Mouse (Mus musculus) C2C12 (cell line): ENCODE measurements around the gene Asb2. TPM values are rescaled to one million over a fixed set of nuclear protein-coding genes. Genes with fewer than 3 reads are reported as not detected.

Source experiments
- H3K27me3 ChIP-seq: one replicate; pipeline ENCODE4 v1.6.1; 2011; ENCODE audit not compliant: control insufficient read depth, insufficient read depth, insufficient read length
- H3K36me3 ChIP-seq: one replicate; pipeline ENCODE4 v1.6.1; 2011; ENCODE audit not compliant: control insufficient read depth, insufficient read depth
- H3K4me3 ChIP-seq: one replicate; pipeline ENCODE4 v1.5.1; 2011; ENCODE audit warnings: mild to moderate bottlenecking, control low read depth; ENCODE audit not compliant: poor library complexity, insufficient read depth, severe bottlenecking
- H3K79me2 ChIP-seq: one replicate; pipeline ENCODE4 v1.6.1; 2011; ENCODE audit not compliant: control insufficient read depth, insufficient read depth
- H3K79me3 ChIP-seq: one replicate; pipeline ENCODE4 v1.6.1; 2011; ENCODE audit warnings: low read depth, control low read depth
- H3ac ChIP-seq: one replicate; pipeline ENCODE3; 2011; ENCODE audit warnings: low read depth; ENCODE audit not compliant: control insufficient read depth, insufficient read length
- CEBPB ChIP-seq: IDR thresholded peaks from one replicate; pipeline ENCODE4 v1.6.1; 2011; ENCODE audit warnings: low read depth, mild to moderate bottlenecking, control low read depth, moderate library complexity
- CTCF ChIP-seq: IDR thresholded peaks from one replicate; pipeline ENCODE4 v1.5.1; 2011; ENCODE audit not compliant: control insufficient read depth, insufficient read depth, insufficient read length
- FOSL1 ChIP-seq: IDR thresholded peaks from one replicate; pipeline ENCODE4 v1.8.0; 2011; ENCODE audit warnings: mild to moderate bottlenecking, low read length; ENCODE audit not compliant: poor library complexity, insufficient read depth, severe bottlenecking
- MAX ChIP-seq: IDR thresholded peaks from one replicate; pipeline ENCODE4 v1.6.1; 2011; ENCODE audit warnings: mild to moderate bottlenecking, control low read depth
- MYOD1 ChIP-seq: IDR thresholded peaks from one replicate; pipeline ENCODE4 v1.6.1; 2011; ENCODE audit warnings: low read depth; ENCODE audit not compliant: control insufficient read depth, insufficient read length
- MYOG ChIP-seq: IDR thresholded peaks from one replicate; pipeline ENCODE4 v1.6.1; 2011; ENCODE audit not compliant: control insufficient read depth, insufficient read length; ENCODE audit errors: extremely low read depth
- USF1 ChIP-seq: IDR thresholded peaks from one replicate; pipeline ENCODE4 v1.6.1; 2011; ENCODE audit warnings: low read depth, mild to moderate bottlenecking, control low read depth, moderate library complexity
- polyA plus RNA-seq: library from polyadenylated mRNA; unstranded; fragments of >200 nt; fragmentation: generic; extraction: Trizol; gene quantifications from one replicate; pipeline ENCODE4 v1.2.1, GENCODE M21; 2012; ENCODE audit warnings: missing spikeins

Asb2 gene
- polyA plus RNA-seq, 1 experiment: 0.97 TPM

GRCm38 (mm10) chr12:103389982-103390381 is 34.2 kb upstream of the Asb2 start:
- no peaks in the 10 kb centered on the region for H3K36me3 ChIP-seq
- H3K79me3 ChIP-seq: no peaks in the 10 kb centered on the region
- no peaks in the 10 kb centered on the region for H3K79me2 ChIP-seq
- H3K4me3 ChIP-seq: no peak overlapping the region
- TF ChIP-seq MAX (no peak), MYOG (no peak), CTCF (no peak), USF1 (no peak)
- no peaks in the 10 kb centered on the region for H3K27me3 ChIP-seq
- H3ac ChIP-seq: no peak overlapping the region

DNA sequence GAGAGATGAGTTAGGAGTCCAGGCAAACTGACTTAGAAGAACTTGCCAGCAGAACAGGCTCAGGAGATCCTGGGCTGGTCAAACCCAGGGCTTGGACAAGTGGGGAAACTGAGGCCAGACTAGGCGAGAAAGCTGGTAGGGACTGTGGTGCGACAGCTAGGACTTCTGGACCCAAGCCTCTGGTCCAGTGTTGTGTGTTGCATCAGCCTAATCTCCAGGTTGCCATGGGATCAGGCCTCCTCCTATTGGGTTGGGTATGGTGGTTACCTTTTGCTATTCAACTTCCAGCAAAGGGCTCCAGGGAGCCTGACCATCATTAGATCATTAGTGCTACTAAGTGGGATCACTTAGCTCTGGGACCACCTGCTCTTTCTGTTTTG is 33.5 kb upstream of the Asb2 start:
- no peak overlapping the region for H3ac ChIP-seq
- no peak overlapping the region for H3K4me3 ChIP-seq
- H3K36me3 ChIP-seq: no peaks in the 10 kb centered on the region
- no peaks in the 10 kb centered on the region for H3K27me3 ChIP-seq
- no peak for TF ChIP-seq CTCF
- no peak for TF ChIP-seq MYOG
- no peak for TF ChIP-seq FOSL1
- TF ChIP-seq MAX: no peak
- TF ChIP-seq CEBPB: no peak
- TF ChIP-seq USF1: no peak
- TF ChIP-seq MYOD1: no peak
- no peaks in the 10 kb centered on the region for H3K79me2 ChIP-seq
- H3K79me3 ChIP-seq: no peaks in the 10 kb centered on the region

GRCm38 (mm10) chr12:103388505-103389347 is 32.9 kb upstream of the Asb2 start, which contains the start of gene Otub2:
Gene Otub2, plus strand, starts transcription at chr12:103388682.
- H3ac ChIP-seq: peak within 1 kb of the TSS; percentile 78
- TF ChIP-seq CTCF: peak; percentile 11
- no peak for TF ChIP-seq CEBPB

DNA sequence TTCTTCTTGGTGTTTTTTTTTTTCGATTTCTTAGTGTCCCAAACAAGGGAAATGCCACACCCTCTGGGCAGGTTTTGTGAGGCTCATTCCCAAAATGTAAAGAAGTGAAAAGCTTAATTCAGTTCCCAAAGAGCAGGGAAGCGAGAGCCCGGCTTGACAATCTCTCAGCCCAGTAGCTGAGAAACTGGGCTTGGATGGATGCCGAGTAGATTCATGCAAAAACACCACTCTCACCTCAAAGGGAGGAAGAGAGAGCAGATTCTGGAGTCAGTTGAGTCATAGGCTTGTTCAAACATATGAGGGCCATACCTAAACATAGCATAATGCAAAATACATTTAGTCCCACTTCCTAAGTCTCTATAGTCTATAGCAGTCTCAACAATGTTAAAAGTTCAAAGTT is 24.4 kb upstream of the Asb2 start:
- Histone ChIP-seq H3K4me3 (no peak overlapping the region), H3ac (no peak overlapping the region), H3K36me3 (no peaks in the 10 kb centered on the region), H3K27me3 (no peaks in the 10 kb centered on the region), H3K79me3 (no peaks in the 10 kb centered on the region), H3K79me2 (no peaks in the 10 kb centered on the region)
- no peak for TF ChIP-seq MYOG
- no peak for TF ChIP-seq USF1
- TF ChIP-seq FOSL1: no peak
- TF ChIP-seq CEBPB: no peak
- TF ChIP-seq MYOD1: no peak
- no peak for TF ChIP-seq MAX
- TF ChIP-seq CTCF: no peak

More at GRCm38 (mm10) chr12:103388505-103389347, 32.9 kb upstream of the Asb2 start, which contains the start of gene Otub2:
- H3K79me3 ChIP-seq: no peaks in the 10 kb centered on the region
- H3K36me3 ChIP-seq: no peaks in the 10 kb centered on the region
- H3K27me3 ChIP-seq: no peaks in the 10 kb centered on the region
- no peaks in the 10 kb centered on the region for H3K79me2 ChIP-seq
- H3K4me3 ChIP-seq: peak within 1 kb of the TSS; percentile 37

GRCm38 (mm10) chr12:103376774-103377173 is 21.0 kb upstream of the Asb2 start:
- H3K4me3 ChIP-seq: no peak overlapping the region
- H3ac ChIP-seq: no peak overlapping the region
- TF ChIP-seq FOSL1 (no peak), USF1 (no peak), MYOG (no peak), CTCF (no peak), MYOD1 (no peak), CEBPB (no peak), MAX (no peak)
- no peaks in the 10 kb centered on the region for H3K36me3 ChIP-seq
- H3K79me3 ChIP-seq: no peaks in the 10 kb centered on the region
- H3K27me3 ChIP-seq: no peaks in the 10 kb centered on the region
- no peaks in the 10 kb centered on the region for H3K79me2 ChIP-seq

GRCm38 (mm10) chr12:103376124-103376523 is 20.3 kb upstream of the Asb2 start:
- Histone ChIP-seq H3K79me3 (no peaks in the 10 kb centered on the region), H3K36me3 (no peaks in the 10 kb centered on the region), H3ac (no peak overlapping the region), H3K79me2 (no peaks in the 10 kb centered on the region), H3K4me3 (no peak overlapping the region), H3K27me3 (no peaks in the 10 kb centered on the region)
- no peak for TF ChIP-seq CTCF
- TF ChIP-seq USF1: no peak
- TF ChIP-seq MYOD1: no peak
